Mouse (Mus musculus): ENCODE data around the gene Dctd.

The Dctd gene

GRCm38 (mm10) chr8:48098792-48099191 is at the start of gene Dctd:
TSS of gene Dctd (plus strand) at chr8:48099092.
- DNase-seq (ENCODE audit: low spot score in 2 of 2), result no peak

GRCm38 (mm10) chr8:48053611-48054010 is 45.3 kb upstream of the Dctd start:
- no peak for DNase-seq (ENCODE audit: low spot score in 2 of 2)

- no peak for DNase-seq (ENCODE audit: low spot score in 2 of 2)
Measured at GRCm38 (mm10) chr8:48063526-48064072, 35.3 kb upstream of the Dctd start.

GRCm38 (mm10) chr8:48074149-48074548 is 24.7 kb upstream of the Dctd start:
- DNase-seq (ENCODE audit: low spot score in 2 of 2), result no peak

GRCm38 (mm10) chr8:48082343-48082742 is 16.5 kb upstream of the Dctd start:
- DNase-seq (ENCODE audit: low spot score in 2 of 2), result no peak

- DNase-seq (ENCODE audit: low spot score in 2 of 2), result no peak
Measured at GRCm38 (mm10) chr8:48090661-48091060, 8.2 kb upstream of the Dctd start.

DNA sequence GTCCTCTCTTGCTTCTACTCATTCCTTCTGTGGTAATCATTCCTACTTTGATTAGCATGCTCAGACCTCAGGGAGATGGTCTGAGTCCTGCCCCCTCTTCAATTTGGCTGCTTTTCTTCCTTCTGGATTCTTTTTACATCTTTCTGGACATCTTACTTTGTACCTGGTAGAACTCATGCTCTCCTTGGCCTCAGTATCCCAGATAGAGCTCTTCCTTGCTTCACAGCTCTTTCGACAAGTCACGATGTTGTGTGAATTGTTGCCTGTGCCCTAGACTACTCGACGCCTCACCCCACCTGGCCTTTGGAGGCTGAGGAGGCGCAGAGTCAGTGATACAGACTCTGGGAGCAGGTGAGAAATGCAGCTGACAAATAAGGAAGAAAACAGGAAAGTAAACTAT is 3.5 kb upstream of the Dctd start:
- no peak for DNase-seq (ENCODE audit: low spot score in 2 of 2)

GRCm38 (mm10) chr8:48097131-48097794 is 1.6 kb upstream of the Dctd start:
- DNase-seq (ENCODE audit: low spot score in 2 of 2), result peak; percentile 56 to 65

DNA sequence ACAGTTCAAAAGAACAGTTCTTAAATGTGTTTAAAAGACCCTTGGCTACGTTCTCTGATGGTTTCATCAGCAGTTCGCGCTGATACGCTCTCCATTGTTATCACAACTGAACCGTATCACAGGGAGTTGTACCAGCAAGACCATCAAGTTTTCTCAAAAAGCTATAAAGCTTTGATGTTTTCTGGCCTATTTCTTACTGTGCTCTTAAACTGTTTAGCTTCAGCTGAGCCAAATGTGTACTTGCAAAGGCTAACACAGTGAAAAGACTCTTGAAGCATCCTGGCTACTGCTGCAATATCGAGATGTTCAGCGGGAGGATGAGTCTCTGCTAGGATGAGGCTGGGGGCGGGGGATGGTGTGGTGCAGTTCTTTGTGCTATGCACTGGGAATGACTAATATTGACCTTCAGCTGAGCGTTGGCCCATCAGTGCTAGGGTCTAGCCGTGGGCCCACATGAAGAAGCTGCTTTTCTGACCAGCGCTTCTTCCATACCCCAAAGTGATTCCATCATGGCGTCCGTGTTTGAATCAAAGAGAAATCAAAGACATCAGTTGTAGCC is 732 bp upstream of the Dctd start:
- DNase-seq (ENCODE audit: low spot score in 2 of 2), result no peak

- no peak for DNase-seq (ENCODE audit: low spot score in 2 of 2)
Measured at GRCm38 (mm10) chr8:48100100-48100787, 1.4 kb downstream of the Dctd start.

- no peak for DNase-seq (ENCODE audit: low spot score in 2 of 2)
Measured at GRCm38 (mm10) chr8:48109373-48109855, 10.5 kb downstream of the Dctd start.

DNA sequence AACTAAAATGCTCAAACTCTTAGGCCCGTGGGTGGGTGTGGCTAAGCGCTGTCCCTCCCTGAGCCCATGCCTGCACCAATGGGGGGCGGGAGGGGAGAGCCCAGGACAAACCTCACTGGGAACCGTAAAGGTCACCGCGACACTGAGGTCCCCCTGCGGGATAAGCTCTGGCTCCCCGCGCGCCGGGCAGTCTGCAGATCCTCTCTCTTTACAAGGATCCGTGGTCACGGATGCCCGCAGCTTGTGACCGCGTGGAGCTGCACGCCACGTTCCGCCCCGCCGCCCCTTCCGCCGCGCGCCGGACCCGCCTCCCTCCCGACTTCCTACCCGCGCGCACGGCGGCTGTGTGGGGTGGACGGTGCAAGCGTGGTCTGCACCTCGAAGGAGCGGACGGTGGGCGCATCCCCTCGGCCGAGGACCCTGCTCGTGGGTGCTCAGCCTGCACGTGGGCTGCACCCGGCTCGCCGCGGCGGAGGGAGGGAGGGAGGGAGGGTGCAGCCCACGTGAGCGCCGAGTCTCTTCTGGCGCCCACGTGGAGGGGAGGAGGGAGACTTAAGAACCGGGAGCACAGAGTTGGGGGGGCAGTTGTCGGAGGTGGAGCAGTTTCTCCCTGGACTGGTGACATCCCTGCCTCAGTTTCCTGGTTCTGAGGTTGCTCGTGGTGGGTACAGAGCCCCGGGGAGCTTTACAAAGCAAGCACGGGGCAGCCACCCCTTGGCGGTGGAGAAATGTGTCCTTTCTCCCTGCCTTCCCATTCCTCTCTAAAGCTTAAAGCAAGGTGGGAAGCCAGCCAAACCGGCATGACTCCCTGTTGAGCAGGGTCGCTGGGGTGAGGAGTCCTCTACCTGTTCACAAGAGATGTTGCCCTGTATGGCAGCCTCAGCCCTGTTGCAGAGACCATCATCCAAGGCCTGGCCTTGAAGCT is 11.2 kb downstream of the Dctd start:
- peak; percentile 56 to 67 for DNase-seq (ENCODE audit: low spot score in 2 of 2)

DNA sequence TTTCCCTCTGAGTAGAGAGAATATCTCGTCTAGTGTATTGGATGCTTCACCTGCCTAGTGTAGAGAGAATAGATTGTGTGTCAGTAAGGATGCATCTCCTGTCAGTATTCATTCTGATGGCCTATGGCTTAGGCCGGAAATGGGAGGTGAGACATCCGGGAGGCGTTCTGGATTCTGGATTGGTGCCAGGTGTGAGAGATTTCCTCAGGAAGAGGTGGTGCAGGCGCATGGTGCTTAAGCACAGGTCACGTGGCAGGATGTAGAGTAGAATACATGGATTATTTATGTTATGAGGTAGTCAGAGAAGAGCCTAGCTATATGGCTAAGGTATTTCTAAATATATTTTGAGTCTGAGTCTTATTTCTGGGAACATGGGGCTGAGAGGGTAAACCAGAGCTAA is 15.7 kb downstream of the Dctd start:
- DNase-seq (ENCODE audit: low spot score in 2 of 2), result no peak

DNA sequence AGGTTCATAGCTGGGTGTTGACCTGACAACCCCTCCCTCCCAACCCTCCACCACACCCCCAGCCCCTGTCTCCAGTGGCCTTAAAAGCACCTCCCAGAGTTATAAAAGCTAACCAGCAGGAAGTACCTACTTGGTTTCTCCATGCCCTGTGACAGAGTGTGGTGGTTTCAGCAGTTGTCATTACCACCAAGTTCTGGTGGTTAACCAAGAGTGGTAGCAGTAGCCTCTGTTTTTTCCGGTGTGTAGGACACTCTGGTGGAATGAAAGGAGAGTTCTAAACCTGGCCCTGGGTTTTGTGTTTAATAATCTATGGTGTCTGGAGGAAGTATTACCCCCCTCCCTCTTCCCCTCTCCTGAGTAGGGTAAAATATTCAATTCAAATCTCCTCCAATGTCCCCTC is 24.1 kb downstream of the Dctd start:
- no peak for DNase-seq (ENCODE audit: low spot score in 2 of 2)

DNA sequence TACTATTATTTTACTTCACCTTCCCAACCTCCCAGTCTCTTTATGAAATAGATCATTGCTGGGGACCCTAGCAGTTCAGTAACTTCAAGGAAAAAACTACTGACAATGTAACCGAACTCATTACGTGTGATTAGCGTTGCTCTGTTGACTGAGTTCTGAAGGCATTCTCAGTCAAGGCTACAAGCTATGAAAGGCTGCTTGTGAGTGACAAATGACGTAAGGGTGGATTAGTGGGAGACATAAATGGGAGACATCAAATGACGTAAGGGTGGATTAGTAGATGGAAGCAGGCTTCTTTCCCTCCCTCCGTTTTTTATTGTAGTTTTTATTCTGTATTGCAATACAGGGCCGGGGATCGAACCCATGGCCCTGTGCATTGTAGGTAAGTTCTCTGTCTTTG is 26.0 kb downstream of the Dctd start:
- DNase-seq (ENCODE audit: low spot score in 2 of 2), result no peak

- DNase-seq (ENCODE audit: low spot score in 2 of 2), result no peak
Measured at GRCm38 (mm10) chr8:48126954-48127353, 28.1 kb downstream of the Dctd start.

GRCm38 (mm10) chr8:48130266-48130665 is 31.4 kb downstream of the Dctd start:
- DNase-seq (ENCODE audit: low spot score in 2 of 2), result no peak

DNA sequence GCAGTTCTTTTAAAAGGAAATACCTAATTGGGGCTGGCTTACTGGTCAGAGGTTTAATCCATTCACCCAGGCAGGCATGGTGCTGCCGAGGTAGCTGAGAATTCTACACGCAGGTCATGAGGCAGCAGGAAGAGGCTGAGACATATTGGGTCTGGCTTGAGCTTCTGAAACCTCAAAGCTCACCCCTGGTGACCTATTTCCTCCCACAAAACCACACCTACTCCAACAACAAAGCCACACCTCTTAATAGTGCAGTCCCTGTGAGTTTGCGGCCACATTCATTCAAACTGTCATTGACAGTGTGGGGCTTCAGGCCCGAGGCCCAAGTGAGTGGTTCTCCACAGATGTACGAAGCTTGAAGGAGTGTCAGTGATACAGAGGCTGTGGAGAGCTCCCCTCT is 34.4 kb downstream of the Dctd start:
- DNase-seq (ENCODE audit: low spot score in 2 of 2), result no peak

- DNase-seq (ENCODE audit: low spot score in 2 of 2), result no peak
Measured at GRCm38 (mm10) chr8:48136804-48137650, 38.1 kb downstream of the Dctd start.

DNA sequence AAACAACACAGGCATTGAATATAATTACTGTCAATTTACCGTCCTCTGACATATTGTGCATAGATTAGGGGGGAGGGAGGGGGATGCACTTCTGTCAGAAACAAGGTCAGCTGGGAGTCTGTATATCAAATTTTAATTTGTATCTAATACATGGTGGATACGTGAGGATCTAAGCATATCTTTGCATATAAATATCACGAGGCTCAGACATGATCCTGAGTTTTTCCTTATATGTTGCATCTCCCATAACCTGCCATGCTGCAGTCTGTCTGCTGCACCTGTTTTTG is 38.7 kb downstream of the Dctd start:
- no peak for DNase-seq (ENCODE audit: low spot score in 2 of 2)

- DNase-seq (ENCODE audit: low spot score in 2 of 2), result no peak
Measured at GRCm38 (mm10) chr8:48141023-48141422, 42.1 kb downstream of the Dctd start.

Measured in urinary bladder, postnatal 4 days (tissue).